Mouse (Mus musculus): ENCODE measurements at regions not wholly inside any gene's neighbourhood (a gene's known extent, or its start where the extent isn't known, plus 50 kb on each side); places are given as distances from the start of the nearest gene placed in this dataset.
A peak's percentile ranks its signal among the peaks of the same experiment; 100 is the strongest.

- peak; percentile 95 for ATAC-seq
Observed at GRCm38 (mm10) chr6:6414654-6415610, 163.5 kb downstream of the Sem1 start.

GRCm38 (mm10) chr6:6397997-6398396 lies 180.5 kb downstream of the Sem1 start:
- DNase-seq (ENCODE audit: low spot score) (peak; percentile 46), ATAC-seq (peak; percentile 73; the same call in 1 of the 2 replicates)
- H3K27me3 ChIP-seq (replicated peaks; ENCODE audit: control insufficient read depth, insufficient read depth, low read length): no peaks in the 10 kb centered on the region
- no peak overlapping the region for H3K4me3 ChIP-seq (ENCODE audit: low read depth, low read length)
- H3K4me1 ChIP-seq (ENCODE audit: control insufficient read depth, insufficient read depth, low read length): no peaks in the 10 kb centered on the region
- no peak overlapping the region for H3K27ac ChIP-seq (ENCODE audit: low read depth, low read length)
- H3K4me2 ChIP-seq (ENCODE audit: low read length): no peak overlapping the region
- H3K9ac ChIP-seq (ENCODE audit: low read length): no peak overlapping the region
- H3K9me3 ChIP-seq (replicated peaks; ENCODE audit: control insufficient read depth, low read length): no peaks in the 10 kb centered on the region
- no peaks in the 10 kb centered on the region for H3K36me3 ChIP-seq (ENCODE audit: control insufficient read depth, insufficient read depth, low read length)
- WGBS: 25% methylated on average over 3 of the region's 3 CpGs

More at GRCm38 (mm10) chr6:6414654-6415610, 163.5 kb downstream of the Sem1 start:
- H3K4me2 ChIP-seq (ENCODE audit: low read length): no peak overlapping the region
- H3K9me3 ChIP-seq (replicated peaks; ENCODE audit: control insufficient read depth, low read length): no peaks in the 10 kb centered on the region
- no peak overlapping the region; the same call in 1 of the 2 replicates for H3K27ac ChIP-seq (ENCODE audit: low read depth, low read length)
- 50% methylated on average over 9 of the region's 9 CpGs for WGBS
- peak; percentile 82 for DNase-seq (ENCODE audit: low spot score)
- H3K4me1 ChIP-seq (ENCODE audit: control insufficient read depth, insufficient read depth, low read length): no peaks in the 10 kb centered on the region
- no peaks in the 10 kb centered on the region for H3K27me3 ChIP-seq (replicated peaks; ENCODE audit: control insufficient read depth, insufficient read depth, low read length)
- no peak overlapping the region for H3K9ac ChIP-seq (ENCODE audit: low read length)
- H3K4me3 ChIP-seq (ENCODE audit: low read depth, low read length): no peak overlapping the region
- H3K36me3 ChIP-seq (ENCODE audit: control insufficient read depth, insufficient read depth, low read length): no peaks in the 10 kb centered on the region

- Histone ChIP-seq H3K4me3 (ENCODE audit: low read depth, low read length) (no peak overlapping the region), H3K4me2 (ENCODE audit: low read length) (no peak overlapping the region), H3K9me3 (replicated peaks; ENCODE audit: control insufficient read depth, low read length) (no peaks in the 10 kb centered on the region), H3K4me1 (ENCODE audit: control insufficient read depth, insufficient read depth, low read length) (peaks cover 3% of the 10 kb centered on the region), H3K36me3 (ENCODE audit: control insufficient read depth, insufficient read depth, low read length) (no peaks in the 10 kb centered on the region), H3K9ac (ENCODE audit: low read length) (no peak overlapping the region), H3K27me3 (replicated peaks; ENCODE audit: control insufficient read depth, insufficient read depth, low read length) (no peaks in the 10 kb centered on the region), H3K27ac (ENCODE audit: low read depth, low read length) (peak overlapping the region; percentile 15; the same call in 1 of the 2 replicates)
- WGBS: 19% methylated on average over 16 of the region's 16 CpGs
- ATAC-seq: peak; percentile 67
- DNase-seq (ENCODE audit: low spot score): peak; percentile 69
Observed at GRCm38 (mm10) chr6:6389454-6390445, 172.8 kb upstream of the Slc25a13 start.

GRCm38 (mm10) chr6:6388835-6389440 lies 172.0 kb upstream of the Slc25a13 start:
- Histone ChIP-seq H3K4me2 (ENCODE audit: low read length) (no peak overlapping the region), H3K9me3 (replicated peaks; ENCODE audit: control insufficient read depth, low read length) (no peaks in the 10 kb centered on the region), H3K36me3 (ENCODE audit: control insufficient read depth, insufficient read depth, low read length) (no peaks in the 10 kb centered on the region), H3K9ac (ENCODE audit: low read length) (no peak overlapping the region), H3K27me3 (replicated peaks; ENCODE audit: control insufficient read depth, insufficient read depth, low read length) (no peaks in the 10 kb centered on the region), H3K27ac (ENCODE audit: low read depth, low read length) (peak overlapping the region; percentile 15; the same call in 1 of the 2 replicates), H3K4me1 (ENCODE audit: control insufficient read depth, insufficient read depth, low read length) (peaks cover 3% of the 10 kb centered on the region), H3K4me3 (ENCODE audit: low read depth, low read length) (no peak overlapping the region)
- ATAC-seq: peak; percentile 31; the same call in 1 of the 2 replicates
- peak; percentile 15 for DNase-seq (ENCODE audit: low spot score)
- WGBS: 13% methylated on average over 5 of the region's 5 CpGs

GRCm38 (mm10) chr6:6387571-6387970 lies 170.6 kb upstream of the Slc25a13 start:
- peak; percentile 10 for DNase-seq (ENCODE audit: low spot score)

GRCm38 (mm10) chr6:6384971-6385370 lies 168.0 kb upstream of the Slc25a13 start:
- H3K9ac ChIP-seq (ENCODE audit: low read length): no peak overlapping the region
- ATAC-seq (no peak), DNase-seq (ENCODE audit: low spot score) (no peak)
- no peaks in the 10 kb centered on the region for H3K36me3 ChIP-seq (ENCODE audit: control insufficient read depth, insufficient read depth, low read length)
- H3K27me3 ChIP-seq (replicated peaks; ENCODE audit: control insufficient read depth, insufficient read depth, low read length): no peaks in the 10 kb centered on the region
- H3K27ac ChIP-seq (ENCODE audit: low read depth, low read length): no peak overlapping the region
- H3K9me3 ChIP-seq (replicated peaks; ENCODE audit: control insufficient read depth, low read length): no peaks in the 10 kb centered on the region
- no peak overlapping the region for H3K4me3 ChIP-seq (ENCODE audit: low read depth, low read length)
- H3K4me1 ChIP-seq (ENCODE audit: control insufficient read depth, insufficient read depth, low read length): peaks cover 3% of the 10 kb centered on the region
- WGBS: 84% methylated on average over 7 of the region's 7 CpGs
- no peak overlapping the region for H3K4me2 ChIP-seq (ENCODE audit: low read length)

More at GRCm38 (mm10) chr6:6387571-6387970, 170.6 kb upstream of the Slc25a13 start:
- no peak overlapping the region for H3K27ac ChIP-seq (ENCODE audit: low read depth, low read length)
- no peak overlapping the region for H3K9ac ChIP-seq (ENCODE audit: low read length)
- no peak overlapping the region for H3K4me3 ChIP-seq (ENCODE audit: low read depth, low read length)
- ATAC-seq: no peak
- H3K9me3 ChIP-seq (replicated peaks; ENCODE audit: control insufficient read depth, low read length): no peaks in the 10 kb centered on the region
- peaks cover 3% of the 10 kb centered on the region for H3K4me1 ChIP-seq (ENCODE audit: control insufficient read depth, insufficient read depth, low read length)
- no peaks in the 10 kb centered on the region for H3K27me3 ChIP-seq (replicated peaks; ENCODE audit: control insufficient read depth, insufficient read depth, low read length)
- H3K36me3 ChIP-seq (ENCODE audit: control insufficient read depth, insufficient read depth, low read length): no peaks in the 10 kb centered on the region
- 70% methylated on average over 5 of the region's 5 CpGs for WGBS
- no peak overlapping the region for H3K4me2 ChIP-seq (ENCODE audit: low read length)

GRCm38 (mm10) chr6:6384441-6384840 lies 167.5 kb upstream of the Slc25a13 start:
- Histone ChIP-seq H3K27me3 (replicated peaks; ENCODE audit: control insufficient read depth, insufficient read depth, low read length) (no peaks in the 10 kb centered on the region), H3K4me2 (ENCODE audit: low read length) (no peak overlapping the region), H3K27ac (ENCODE audit: low read depth, low read length) (no peak overlapping the region), H3K36me3 (ENCODE audit: control insufficient read depth, insufficient read depth, low read length) (no peaks in the 10 kb centered on the region), H3K4me3 (ENCODE audit: low read depth, low read length) (no peak overlapping the region), H3K9ac (ENCODE audit: low read length) (no peak overlapping the region), H3K4me1 (ENCODE audit: control insufficient read depth, insufficient read depth, low read length) (peaks cover 3% of the 10 kb centered on the region), H3K9me3 (replicated peaks; ENCODE audit: control insufficient read depth, low read length) (no peaks in the 10 kb centered on the region)
- WGBS: 93% methylated on average over 6 of the region's 6 CpGs
- DNase-seq (ENCODE audit: low spot score) (no peak), ATAC-seq (no peak)

- Histone ChIP-seq H3K4me1 (ENCODE audit: control insufficient read depth, insufficient read depth, low read length) (no peaks in the 10 kb centered on the region), H3K36me3 (ENCODE audit: control insufficient read depth, insufficient read depth, low read length) (no peaks in the 10 kb centered on the region), H3K27me3 (replicated peaks; ENCODE audit: control insufficient read depth, insufficient read depth, low read length) (no peaks in the 10 kb centered on the region), H3K9ac (ENCODE audit: low read length) (no peak overlapping the region), H3K4me3 (ENCODE audit: low read depth, low read length) (no peak overlapping the region), H3K4me2 (ENCODE audit: low read length) (no peak overlapping the region), H3K9me3 (replicated peaks; ENCODE audit: control insufficient read depth, low read length) (no peaks in the 10 kb centered on the region), H3K27ac (ENCODE audit: low read depth, low read length) (no peak overlapping the region)
- 90% methylated on average over 3 of the region's 3 CpGs for WGBS
- DNase-seq (ENCODE audit: low spot score): no peak
- no peak for ATAC-seq
Observed at GRCm38 (mm10) chr6:6372421-6372820, 155.4 kb upstream of the Slc25a13 start.

All from forebrain, embryonic 14.5 days (tissue).